Mouse (Mus musculus): Measurements from ENCODE around the gene Chac1. TPM values are rescaled to one million over a fixed set of nuclear protein-coding genes. Genes with fewer than 3 reads are reported as not detected.

Chac1 gene
- 3.6 and 33.0 TPM in 2 replicates for total RNA-seq (2012; rRNA removed)
- polyA plus RNA-seq (2012; ENCODE audit: insufficient read depth in 1 of 2, insufficient read length in 2 of 2, low read depth in 1 of 2, low replicate concordance in 2 of 2, missing spikeins in 1 of 2) = 1 to 10 TPM in 1 of 2 experiments, not detected in 1; 6.4 TPM

- Histone ChIP-seq H3K27me3 (ENCODE audit: control insufficient read depth in 1 of 2, insufficient read depth in 2 of 2, low read length in 2 of 2) (no peaks in the 10 kb centered on the region), H3K79me2 (ENCODE audit: control insufficient read depth, insufficient read depth, low read length, poor library complexity) (peaks cover 12% of the 10 kb centered on the region), H3K4me3 (ENCODE audit: control insufficient read depth in 1 of 2, insufficient read depth in 1 of 2, low read depth in 2 of 2, low read length in 2 of 2) (peak within 1 kb of the TSS; percentile 80 to 86), H3K4me1 (ENCODE audit: control insufficient read depth in 1 of 2, insufficient read depth in 2 of 2, low read length in 2 of 2) (peaks cover 4 to 19% of the 10 kb centered on the region in 2 experiments; a peak in 3 of 4 replicates), H3K9ac (ENCODE audit: control insufficient read depth, low read depth, low read length, poor library complexity, severe bottlenecking) (peak within 1 kb of the TSS; percentile 91), H3K9me3 (replicated peaks; ENCODE audit: insufficient read depth, low read length) (no peaks in the 10 kb centered on the region), H3K36me3 (ENCODE audit: control insufficient read depth in 1 of 2, insufficient read depth in 2 of 2, low read length in 2 of 2) (peaks cover 2 to 5% of the 10 kb centered on the region in 2 experiments; a peak in 3 of 4 replicates), H3K27ac (ENCODE audit: control insufficient read depth, low read depth, low read length) (peak within 1 kb of the TSS; percentile 67)
- peak; percentile 98 for DNase-seq (ENCODE audit: low read depth, low spot score)
- TF ChIP-seq POLR2A (IDR thresholded peaks at IDR 0.05; ENCODE audit: control insufficient read depth in 1 of 2, insufficient read depth in 1 of 2, low read depth in 1 of 2, low read length in 2 of 2, poor library complexity in 1 of 2) (peak; percentile 63 to 85; a peak in 3 of 4 replicates), ZKSCAN1 (IDR thresholded peaks at IDR 0.05; ENCODE audit: low read depth, low read length) (no peak), NELFE (IDR thresholded peaks at IDR 0.05; ENCODE audit: low read depth, low read length) (peak; percentile 78), MYC (IDR thresholded peaks at IDR 0.05; ENCODE audit: low read depth, low read length) (peak; percentile 64; the same call in 1 of the 2 replicates), ELF1 (IDR thresholded peaks at IDR 0.05; ENCODE audit: low read depth, low read length) (0 out of 2 replicates have a peak, but pooled peaks have one; percentile 5), HCFC1 (IDR thresholded peaks at IDR 0.05; ENCODE audit: low read depth, low read length) (peak; percentile 85), UBTF (IDR thresholded peaks at IDR 0.05; ENCODE audit: borderline replicate concordance, insufficient read depth, low read depth, low read length) (0 out of 2 replicates have a peak, but pooled peaks have one; percentile 71), TCF12 (IDR thresholded peaks at IDR 0.05; ENCODE audit: low read depth, low read length) (0 out of 2 replicates have a peak, but pooled peaks have one; percentile 44), GATA1 (IDR thresholded peaks at IDR 0.05; ENCODE audit: low read depth, low read length) (no peak), EP300 (IDR thresholded peaks at IDR 0.05; ENCODE audit: low read depth in 1 of 2, low read length in 2 of 2) (peak in 1 of 2 experiments; percentile 59; a peak in 2 of 4 replicates), CHD1 (IDR thresholded peaks at IDR 0.05; ENCODE audit: low read depth, low read length) (no peak), GABPA (IDR thresholded peaks at IDR 0.05; ENCODE audit: low read depth, low read length) (no peak), ZMIZ1 (IDR thresholded peaks at IDR 0.05; ENCODE audit: low read depth, low read length) (peak; percentile 97), ETS1 (IDR thresholded peaks at IDR 0.05; ENCODE audit: low read depth, low read length) (peak; percentile 46), TBP (IDR thresholded peaks at IDR 0.05; ENCODE audit: low read depth, low read length) (peak; percentile 87), NRF1 (IDR thresholded peaks at IDR 0.05; ENCODE audit: insufficient read depth, low read depth, low read length, poor library complexity, severe bottlenecking) (0 out of 2 replicates have a peak, but pooled peaks have one; percentile 27), USF1 (IDR thresholded peaks at IDR 0.05; ENCODE audit: low read depth, low read length) (peak; percentile 84), E2F4 (IDR thresholded peaks at IDR 0.05; ENCODE audit: borderline replicate concordance, low read depth, low read length) (peak; percentile 55; the same call in 1 of the 2 replicates), USF2 (IDR thresholded peaks at IDR 0.05; ENCODE audit: borderline replicate concordance in 1 of 2, insufficient read depth in 1 of 2, low read depth in 1 of 2, low read length in 2 of 2) (peak in 1 of 2 experiments; percentile 43; a peak in 1 of 4 replicates), KAT2A (conservative IDR thresholded peaks at IDR 0.05; ENCODE audit: low read depth, low read length) (peak; percentile 65; the same call in 1 of the 2 replicates), MXI1 (IDR thresholded peaks at IDR 0.05; ENCODE audit: low read depth, low read length) (peak; percentile 81), RCOR1 (IDR thresholded peaks at IDR 0.05; ENCODE audit: low read depth, low read length) (no peak), SIN3A (IDR thresholded peaks at IDR 0.05; ENCODE audit: low read length) (peak; percentile 76), MAX (IDR thresholded peaks at IDR 0.05; ENCODE audit: low read length) (peak; percentile 57), POLR2AphosphoS2 (IDR thresholded peaks at IDR 0.05; ENCODE audit: low read length) (peak; percentile 88), TAL1 (IDR thresholded peaks at IDR 0.05; ENCODE audit: low read length) (no peak), BHLHE40 (IDR thresholded peaks at IDR 0.05; ENCODE audit: borderline replicate concordance, low read depth, low read length) (peak; percentile 86)
Observed at GRCm38 (mm10) chr2:119350555-119351486, at the start of gene Chac1. Chac1 (plus strand) TSS chr2:119351229.
